Mouse (Mus musculus): ENCODE data around the gene Nphp3. TPM values are rescaled to one million over a fixed set of nuclear protein-coding genes. Genes with fewer than 3 reads are reported as not detected.

Gene Nphp3
- total RNA-seq, 1 experiment: 6.4 TPM

GRCm38 (mm10) chr9:104000601-104001000, 1.7 kb upstream of the Nphp3 start:
- Histone ChIP-seq H3K36me3 (ENCODE audit: control insufficient read depth, insufficient read depth, low read length, poor library complexity, severe bottlenecking) (no peaks in the 10 kb centered on the region), H3K4me3 (ENCODE audit: insufficient read depth in 1 of 2, low read depth in 1 of 2, low read length in 2 of 2, poor library complexity in 1 of 2, severe bottlenecking in 1 of 2) (no peak overlapping the region), H3K9ac (ENCODE audit: insufficient read depth, low read depth, low read length, poor library complexity, severe bottlenecking) (no peak overlapping the region), H3K9me3 (ENCODE audit: control insufficient read depth, insufficient read depth, low read depth, low read length) (no peaks in the 10 kb centered on the region), H3K4me1 (ENCODE audit: control insufficient read depth in 2 of 2, insufficient read depth in 2 of 2, low read length in 2 of 2, poor library complexity in 1 of 2) (peaks cover 0 to 3% of the 10 kb centered on the region in 2 experiments; a peak in 2 of 4 replicates), H3K27ac (ENCODE audit: insufficient read depth, low read depth, low read length, poor library complexity, severe bottlenecking) (no peak overlapping the region)
- in situ Hi-C loops (cut with MboI; ENCODE audit: low sequenced_read_pairs in 2 of 2, unreplicated experiment in 2 of 2): no loop called here
- TF ChIP-seq MAFK (IDR thresholded peaks at IDR 0.05; ENCODE audit: insufficient read depth, low read depth, low read length) (no peak), ZNF384 (IDR thresholded peaks at IDR 0.05; ENCODE audit: low read depth, low read length) (no peak), CHD2 (IDR thresholded peaks at IDR 0.05; ENCODE audit: low read depth, low read length) (no peak), HCFC1 (IDR thresholded peaks at IDR 0.05; ENCODE audit: borderline replicate concordance, insufficient read depth, low read length) (no peak), ZC3H11A (IDR thresholded peaks at IDR 0.05; ENCODE audit: borderline replicate concordance, low read depth, low read length) (no peak)
- no peak for DNase-seq (ENCODE audit: low read depth, low spot score)

GRCm38 (mm10) chr9:104002913-104003330, 578 bp downstream of the Nphp3 start:
- no peak overlapping the region for H3K27ac ChIP-seq (ENCODE audit: insufficient read depth, low read depth, low read length, poor library complexity, severe bottlenecking)
- no peaks in the 10 kb centered on the region for H3K9me3 ChIP-seq (ENCODE audit: control insufficient read depth, insufficient read depth, low read depth, low read length)
- H3K9ac ChIP-seq (ENCODE audit: insufficient read depth, low read depth, low read length, poor library complexity, severe bottlenecking): peak overlapping the region; percentile 64
- H3K4me1 ChIP-seq (ENCODE audit: control insufficient read depth in 2 of 2, insufficient read depth in 2 of 2, low read length in 2 of 2, poor library complexity in 1 of 2): peaks cover 0 to 3% of the 10 kb centered on the region in 2 experiments; a peak in 2 of 4 replicates
- H3K36me3 ChIP-seq (ENCODE audit: control insufficient read depth, insufficient read depth, low read length, poor library complexity, severe bottlenecking): no peaks in the 10 kb centered on the region
- TF ChIP-seq ZC3H11A (IDR thresholded peaks at IDR 0.05; ENCODE audit: borderline replicate concordance, low read depth, low read length) (peak; percentile 18; the same call in 1 of the 2 replicates), CHD2 (IDR thresholded peaks at IDR 0.05; ENCODE audit: low read depth, low read length) (no peak)
- peak; percentile 52 for DNase-seq (ENCODE audit: low read depth, low spot score)
- in situ Hi-C loops (cut with MboI; ENCODE audit: low sequenced_read_pairs in 2 of 2, unreplicated experiment in 2 of 2): no loop called here
- H3K4me3 ChIP-seq (ENCODE audit: insufficient read depth in 1 of 2, low read depth in 1 of 2, low read length in 2 of 2, poor library complexity in 1 of 2, severe bottlenecking in 1 of 2): peak overlapping the region; percentile 81 to 86

- DNase-seq (ENCODE audit: low read depth, low spot score): no peak
- H3K4me3 ChIP-seq (ENCODE audit: insufficient read depth in 1 of 2, low read depth in 1 of 2, low read length in 2 of 2, poor library complexity in 1 of 2, severe bottlenecking in 1 of 2): no peak overlapping the region
- no peaks in the 10 kb centered on the region; the same call in 1 of the 2 replicates for H3K36me3 ChIP-seq (ENCODE audit: control insufficient read depth, insufficient read depth, low read length, poor library complexity, severe bottlenecking)
- TF ChIP-seq CHD2 (IDR thresholded peaks at IDR 0.05; ENCODE audit: low read depth, low read length) (no peak), HCFC1 (IDR thresholded peaks at IDR 0.05; ENCODE audit: borderline replicate concordance, insufficient read depth, low read length) (no peak), MAFK (IDR thresholded peaks at IDR 0.05; ENCODE audit: insufficient read depth, low read depth, low read length) (no peak), ZNF384 (IDR thresholded peaks at IDR 0.05; ENCODE audit: low read depth, low read length) (no peak), ZC3H11A (IDR thresholded peaks at IDR 0.05; ENCODE audit: borderline replicate concordance, low read depth, low read length) (no peak)
- H3K9me3 ChIP-seq (ENCODE audit: control insufficient read depth, insufficient read depth, low read depth, low read length): no peaks in the 10 kb centered on the region
- in situ Hi-C loops (cut with MboI; ENCODE audit: low sequenced_read_pairs in 2 of 2, unreplicated experiment in 2 of 2): no loop called here
- H3K9ac ChIP-seq (ENCODE audit: insufficient read depth, low read depth, low read length, poor library complexity, severe bottlenecking): no peak overlapping the region
- H3K27ac ChIP-seq (ENCODE audit: insufficient read depth, low read depth, low read length, poor library complexity, severe bottlenecking): no peak overlapping the region
- peaks cover 0 to 2% of the 10 kb centered on the region in 2 experiments; a peak in 1 of 4 replicates for H3K4me1 ChIP-seq (ENCODE audit: control insufficient read depth in 2 of 2, insufficient read depth in 2 of 2, low read length in 2 of 2, poor library complexity in 1 of 2)
These were observed 12.2 kb downstream of the Nphp3 start for GRCm38 (mm10) chr9:104014526-104014925.

GRCm38 (mm10) chr9:104021026-104021425, 18.7 kb downstream of the Nphp3 start:
- H3K27ac ChIP-seq (ENCODE audit: insufficient read depth, low read depth, low read length, poor library complexity, severe bottlenecking): no peak overlapping the region
- H3K4me3 ChIP-seq (ENCODE audit: insufficient read depth in 1 of 2, low read depth in 1 of 2, low read length in 2 of 2, poor library complexity in 1 of 2, severe bottlenecking in 1 of 2): no peak overlapping the region
- H3K9me3 ChIP-seq (ENCODE audit: control insufficient read depth, insufficient read depth, low read depth, low read length): no peaks in the 10 kb centered on the region
- DNase-seq (ENCODE audit: low read depth, low spot score): no peak
- no peaks in the 10 kb centered on the region; the same call in 1 of the 2 replicates for H3K36me3 ChIP-seq (ENCODE audit: control insufficient read depth, insufficient read depth, low read length, poor library complexity, severe bottlenecking)
- in situ Hi-C loops (cut with MboI; ENCODE audit: low sequenced_read_pairs in 2 of 2, unreplicated experiment in 2 of 2): no loop called here
- peaks cover 0 to 4% of the 10 kb centered on the region in 2 experiments; a peak in 1 of 4 replicates for H3K4me1 ChIP-seq (ENCODE audit: control insufficient read depth in 2 of 2, insufficient read depth in 2 of 2, low read length in 2 of 2, poor library complexity in 1 of 2)
- no peak overlapping the region for H3K9ac ChIP-seq (ENCODE audit: insufficient read depth, low read depth, low read length, poor library complexity, severe bottlenecking)
- TF ChIP-seq ZC3H11A (IDR thresholded peaks at IDR 0.05; ENCODE audit: borderline replicate concordance, low read depth, low read length) (no peak), MAFK (IDR thresholded peaks at IDR 0.05; ENCODE audit: insufficient read depth, low read depth, low read length) (no peak)

GRCm38 (mm10) chr9:104027186-104027585, 24.8 kb downstream of the Nphp3 start:
- Histone ChIP-seq H3K36me3 (ENCODE audit: control insufficient read depth, insufficient read depth, low read length, poor library complexity, severe bottlenecking) (no peaks in the 10 kb centered on the region), H3K9ac (ENCODE audit: insufficient read depth, low read depth, low read length, poor library complexity, severe bottlenecking) (no peak overlapping the region), H3K4me3 (ENCODE audit: insufficient read depth in 1 of 2, low read depth in 1 of 2, low read length in 2 of 2, poor library complexity in 1 of 2, severe bottlenecking in 1 of 2) (no peak overlapping the region), H3K4me1 (ENCODE audit: control insufficient read depth in 2 of 2, insufficient read depth in 2 of 2, low read length in 2 of 2, poor library complexity in 1 of 2) (no peaks in the 10 kb centered on the region), H3K27ac (ENCODE audit: insufficient read depth, low read depth, low read length, poor library complexity, severe bottlenecking) (no peak overlapping the region), H3K9me3 (ENCODE audit: control insufficient read depth, insufficient read depth, low read depth, low read length) (no peaks in the 10 kb centered on the region)
- in situ Hi-C loops (cut with MboI; ENCODE audit: low sequenced_read_pairs in 2 of 2, unreplicated experiment in 2 of 2): no loop called here
- DNase-seq (ENCODE audit: low read depth, low spot score): no peak
- TF ChIP-seq MAFK (IDR thresholded peaks at IDR 0.05; ENCODE audit: insufficient read depth, low read depth, low read length) (no peak), HCFC1 (IDR thresholded peaks at IDR 0.05; ENCODE audit: borderline replicate concordance, insufficient read depth, low read length) (no peak), ZC3H11A (IDR thresholded peaks at IDR 0.05; ENCODE audit: borderline replicate concordance, low read depth, low read length) (no peak), ZNF384 (IDR thresholded peaks at IDR 0.05; ENCODE audit: low read depth, low read length) (no peak), CHD2 (IDR thresholded peaks at IDR 0.05; ENCODE audit: low read depth, low read length) (no peak)

Data from ES-E14 (cell line).